Mouse (Mus musculus) midbrain, embryonic 13.5 days (tissue): Measurements from ENCODE around the gene Fbxo24. TPM values are rescaled to one million over a fixed set of nuclear protein-coding genes. Genes with fewer than 3 reads are reported as not detected.
A peak's percentile ranks its signal among the peaks of the same experiment; 100 is the strongest.

ENCODE experiments used
- ATAC-seq: fragments of 200-750 bp; cut with Nextera tagmentation; 2 replicates; pipeline ENCODE4 v1.8.0; 2017; ENCODE audit warnings: mild to moderate bottlenecking, moderate TSS enrichment, moderate library complexity
- H3K27ac ChIP-seq: fragments of 300-500 bp; sonication (generic); 2 replicates; pipeline ENCODE4 v1.5.1; 2015; ENCODE audit warnings: inconsistent platforms, mild to moderate bottlenecking, moderate library complexity
- H3K27me3 ChIP-seq: fragments of 300-500 bp; sonication (generic); 2 replicates; pipeline ENCODE4 v1.6.1; 2015; ENCODE audit warnings: mild to moderate bottlenecking, inconsistent platforms
- H3K36me3 ChIP-seq: fragments of 300-500 bp; sonication (generic); 2 replicates; pipeline ENCODE4 v1.6.1; 2015; ENCODE audit warnings: mild to moderate bottlenecking, inconsistent platforms
- H3K4me1 ChIP-seq: fragments of 300-500 bp; sonication (generic); replicated peaks from 2 replicates; pipeline ENCODE4 v1.6.1; 2015; ENCODE audit warnings: inconsistent platforms
- H3K4me2 ChIP-seq: fragments of 300-500 bp; sonication (generic); replicated peaks from 2 replicates; pipeline ENCODE4 v1.6.1; 2015; ENCODE audit warnings: moderate library complexity, mild to moderate bottlenecking, inconsistent platforms
- H3K4me3 ChIP-seq: fragments of 300-500 bp; sonication (generic); replicated peaks from 2 replicates; pipeline ENCODE4 v1.5.1; 2015; ENCODE audit warnings: mild to moderate bottlenecking, inconsistent platforms
- H3K9ac ChIP-seq: fragments of 300-500 bp; sonication (generic); replicated peaks from 2 replicates; pipeline ENCODE4 v1.6.1; 2015; ENCODE audit warnings: mild to moderate bottlenecking, inconsistent platforms
- H3K9me3 ChIP-seq: fragments of 300-500 bp; sonication (generic); 2 replicates; pipeline ENCODE4 v1.6.1; 2016; ENCODE audit warnings: mild to moderate bottlenecking, inconsistent platforms
- WGBS: fragments of 180-500 bp; shearing (Covaris S2); methylation state at CpG from one replicate; pipeline ENCODE4 v1.1.7; 2015; 5-methylcytosine and 5-hydroxymethylcytosine counted together
- polyA plus RNA-seq: library from polyadenylated mRNA; unstranded; fragments of >200 nt; fragmentation: Nextera tagmentation; extraction: Ambion mirVana; gene quantifications from 2 replicates; pipeline ENCODE4 v1.2.1, GENCODE M21; 2015

The Fbxo24 gene
- polyA plus RNA-seq, 1 experiment from 2014 or later: 0.23 TPM

- Histone ChIP-seq H3K27me3 (no peaks in the 10 kb centered on the region), H3K9ac (no peak overlapping the region), H3K36me3 (peaks cover 15% of the 10 kb centered on the region), H3K4me3 (no peak overlapping the region), H3K4me2 (no peak overlapping the region), H3K27ac (no peak overlapping the region), H3K4me1 (peaks cover 34% of the 10 kb centered on the region), H3K9me3 (no peaks in the 10 kb centered on the region)
- WGBS: 92% methylated on average over 2 of the region's 2 CpGs
- ATAC-seq: no peak
Observed at GRCm38 (mm10) chr5:137598100-137598826, 30.5 kb downstream of the Fbxo24 start.

- H3K4me1 ChIP-seq: peaks cover 27% of the 10 kb centered on the region
- WGBS: 95% methylated on average over 6 of the region's 6 CpGs
- no peak overlapping the region for H3K9ac ChIP-seq
- no peaks in the 10 kb centered on the region for H3K9me3 ChIP-seq
- H3K27me3 ChIP-seq: no peaks in the 10 kb centered on the region
- peaks cover 15% of the 10 kb centered on the region for H3K36me3 ChIP-seq
- H3K27ac ChIP-seq: no peak overlapping the region
- no peak for ATAC-seq
- no peak overlapping the region for H3K4me3 ChIP-seq
- H3K4me2 ChIP-seq: no peak overlapping the region
Observed at GRCm38 (mm10) chr5:137597625-137598024, 31.2 kb downstream of the Fbxo24 start.

- no peak overlapping the region for H3K27ac ChIP-seq
- H3K4me1 ChIP-seq: peaks cover 18% of the 10 kb centered on the region
- H3K4me3 ChIP-seq: 0 out of 2 replicates have a peak overlapping the region, but pooled peaks have one; percentile 15
- H3K27me3 ChIP-seq: no peaks in the 10 kb centered on the region
- H3K4me2 ChIP-seq: peak overlapping the region; percentile 38
- ATAC-seq: no peak
- 32% methylated on average over 30 of the region's 30 CpGs for WGBS
- no peak overlapping the region for H3K9ac ChIP-seq
- H3K9me3 ChIP-seq: no peaks in the 10 kb centered on the region
- H3K36me3 ChIP-seq: peaks cover 15% of the 10 kb centered on the region
Observed at GRCm38 (mm10) chr5:137596601-137597261, 32.1 kb downstream of the Fbxo24 start.

DNA sequence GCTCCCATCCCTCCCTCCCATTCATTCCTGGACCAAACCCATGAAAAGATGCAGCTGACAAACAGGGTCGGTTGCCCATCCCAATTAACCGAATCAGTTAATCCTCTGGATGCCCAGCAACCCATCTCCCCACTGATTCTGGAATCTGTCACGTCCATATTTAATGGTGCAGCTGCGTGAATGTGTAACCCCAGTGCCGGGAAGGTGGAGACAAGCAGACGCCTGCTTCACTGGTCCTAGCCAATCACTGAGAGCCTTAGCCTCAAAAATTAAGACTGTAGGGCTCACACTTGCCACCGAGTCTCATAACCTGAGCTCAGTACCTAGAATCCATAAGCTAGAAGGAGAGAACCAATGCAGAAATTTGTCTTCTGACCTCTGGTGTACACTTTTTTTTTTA is 32.9 kb downstream of the Fbxo24 start:
- no peak for ATAC-seq
- H3K27ac ChIP-seq: no peak overlapping the region
- H3K4me1 ChIP-seq: peaks cover 14% of the 10 kb centered on the region
- H3K4me3 ChIP-seq: no peak overlapping the region
- H3K27me3 ChIP-seq: no peaks in the 10 kb centered on the region
- peaks cover 15% of the 10 kb centered on the region for H3K36me3 ChIP-seq
- H3K4me2 ChIP-seq: no peak overlapping the region
- H3K9me3 ChIP-seq: no peaks in the 10 kb centered on the region
- 68% methylated on average over 7 of the region's 7 CpGs for WGBS
- H3K9ac ChIP-seq: no peak overlapping the region

- Histone ChIP-seq H3K4me1 (no peaks in the 10 kb centered on the region), H3K27ac (no peak overlapping the region), H3K36me3 (no peaks in the 10 kb centered on the region), H3K27me3 (no peaks in the 10 kb centered on the region), H3K4me2 (no peak overlapping the region), H3K9ac (no peak overlapping the region), H3K9me3 (no peaks in the 10 kb centered on the region), H3K4me3 (no peak overlapping the region)
- WGBS: 81% methylated on average over 5 of the region's 5 CpGs
- ATAC-seq: no peak
Observed at GRCm38 (mm10) chr5:137590507-137590906, 38.3 kb downstream of the Fbxo24 start.

DNA sequence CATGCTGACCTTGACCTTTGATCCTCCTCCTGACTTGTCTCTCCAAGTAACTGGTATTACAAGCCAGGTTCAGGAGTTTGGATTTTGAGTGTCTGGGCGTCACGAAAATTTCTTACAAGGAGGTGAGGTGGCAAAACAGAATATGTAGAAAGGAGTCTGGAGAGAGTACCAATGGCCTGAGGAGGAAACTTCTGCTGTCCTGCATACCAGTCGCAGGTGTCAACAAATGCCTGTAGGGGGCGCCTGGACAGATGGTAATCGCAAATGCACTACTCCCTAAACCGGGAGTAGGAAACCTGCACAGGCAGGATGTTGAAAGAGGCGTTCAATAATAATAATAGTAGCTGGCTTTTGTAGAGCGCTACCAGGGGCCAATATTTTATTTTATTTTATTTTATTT is 43.8 kb downstream of the Fbxo24 start:
- Histone ChIP-seq H3K9me3 (no peaks in the 10 kb centered on the region), H3K36me3 (no peaks in the 10 kb centered on the region), H3K9ac (no peak overlapping the region), H3K4me3 (no peak overlapping the region), H3K4me1 (peaks cover 17% of the 10 kb centered on the region), H3K27ac (no peak overlapping the region), H3K4me2 (no peak overlapping the region), H3K27me3 (peaks cover 13% of the 10 kb centered on the region)
- no peak for ATAC-seq
- 37% methylated on average over 8 of the region's 8 CpGs for WGBS

- 17% methylated on average over 27 of the region's 27 CpGs for WGBS
- Histone ChIP-seq H3K4me1 (peaks cover 17% of the 10 kb centered on the region), H3K9me3 (no peaks in the 10 kb centered on the region), H3K4me2 (peak overlapping the region; percentile 56), H3K27ac (peak overlapping the region; percentile 73), H3K36me3 (no peaks in the 10 kb centered on the region), H3K4me3 (peak overlapping the region; percentile 35), H3K27me3 (peaks cover 13% of the 10 kb centered on the region), H3K9ac (peak overlapping the region; percentile 67)
- ATAC-seq: peak; percentile 86
Observed at GRCm38 (mm10) chr5:137583670-137584169, 45.1 kb downstream of the Fbxo24 start.

DNA sequence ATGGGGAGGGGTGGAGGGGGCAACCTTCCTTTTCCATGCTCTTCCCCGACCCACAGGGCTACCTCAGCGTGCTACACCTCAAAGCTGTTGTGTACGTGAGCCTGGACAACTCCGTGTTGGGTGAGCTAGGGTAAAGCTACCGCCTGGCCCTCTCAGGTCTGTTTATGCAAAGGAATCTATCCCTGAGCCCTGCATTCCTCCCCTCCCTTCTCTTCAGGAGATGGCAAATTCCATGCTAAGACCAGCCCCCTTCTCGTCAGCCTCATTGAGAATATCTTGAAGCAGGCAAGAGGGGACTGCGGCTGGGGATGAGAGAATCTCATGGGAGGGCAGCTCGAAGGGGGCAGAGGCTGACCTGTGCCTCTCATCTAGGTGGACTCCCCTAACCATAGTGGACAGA is 46.1 kb downstream of the Fbxo24 start:
- 34% methylated on average over 8 of the region's 8 CpGs for WGBS
- Histone ChIP-seq H3K9me3 (no peaks in the 10 kb centered on the region), H3K4me2 (peak overlapping the region; percentile 56), H3K27ac (0 out of 2 replicates have a peak overlapping the region, but pooled peaks have one; percentile 73), H3K36me3 (no peaks in the 10 kb centered on the region), H3K4me1 (peaks cover 17% of the 10 kb centered on the region), H3K4me3 (no peak overlapping the region), H3K27me3 (peaks cover 13% of the 10 kb centered on the region), H3K9ac (peak overlapping the region; percentile 67)
- ATAC-seq: peak; percentile 1; the same call in 1 of the 2 replicates

GRCm38 (mm10) chr5:137580246-137580645 is 48.6 kb downstream of the Fbxo24 start:
- ATAC-seq: no peak
- 85% methylated on average over 6 of the region's 6 CpGs for WGBS

DNA sequence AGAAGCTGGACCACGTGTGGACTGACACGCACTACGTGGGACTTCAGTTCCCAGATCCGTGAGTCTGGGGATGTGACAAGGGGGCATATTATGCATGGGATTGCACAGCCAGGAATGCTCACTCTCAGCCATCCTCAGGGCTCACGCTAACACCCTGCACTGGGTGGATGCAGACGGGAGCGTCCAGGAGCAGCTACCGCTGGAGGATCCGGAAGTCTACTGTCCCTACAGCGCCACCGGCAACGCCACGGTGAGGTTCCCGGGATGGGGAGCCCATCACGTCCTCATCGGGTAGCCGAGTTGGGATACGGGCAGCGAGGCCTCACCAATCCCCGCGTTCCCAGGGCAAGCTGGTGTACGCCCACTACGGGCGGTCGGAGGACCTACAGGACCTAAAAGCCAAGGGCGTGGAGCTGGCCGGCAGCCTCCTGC is 54.3 kb downstream of the Fbxo24 start:
- 6% methylated on average over 27 of the region's 27 CpGs for WGBS
- ATAC-seq: peak; percentile 58; the same call in 1 of the 2 replicates
- peak overlapping the region; percentile 16 for H3K4me3 ChIP-seq
- H3K27me3 ChIP-seq: peaks cover 12% of the 10 kb centered on the region; the same call in 1 of the 2 replicates
- H3K36me3 ChIP-seq: no peaks in the 10 kb centered on the region
- peak overlapping the region; percentile 17 for H3K9ac ChIP-seq
- H3K9me3 ChIP-seq: no peaks in the 10 kb centered on the region
- no peak overlapping the region for H3K27ac ChIP-seq
- peaks cover 7% of the 10 kb centered on the region for H3K4me1 ChIP-seq
- peak overlapping the region; percentile 45 for H3K4me2 ChIP-seq

More at GRCm38 (mm10) chr5:137580246-137580645, 48.6 kb downstream of the Fbxo24 start:
- H3K4me2 ChIP-seq: no peak overlapping the region
- H3K27ac ChIP-seq: no peak overlapping the region
- H3K9me3 ChIP-seq: no peaks in the 10 kb centered on the region
- no peak overlapping the region for H3K4me3 ChIP-seq
- H3K4me1 ChIP-seq: peaks cover 17% of the 10 kb centered on the region
- peaks cover 21% of the 10 kb centered on the region for H3K27me3 ChIP-seq
- H3K9ac ChIP-seq: no peak overlapping the region
- no peaks in the 10 kb centered on the region for H3K36me3 ChIP-seq

DNA sequence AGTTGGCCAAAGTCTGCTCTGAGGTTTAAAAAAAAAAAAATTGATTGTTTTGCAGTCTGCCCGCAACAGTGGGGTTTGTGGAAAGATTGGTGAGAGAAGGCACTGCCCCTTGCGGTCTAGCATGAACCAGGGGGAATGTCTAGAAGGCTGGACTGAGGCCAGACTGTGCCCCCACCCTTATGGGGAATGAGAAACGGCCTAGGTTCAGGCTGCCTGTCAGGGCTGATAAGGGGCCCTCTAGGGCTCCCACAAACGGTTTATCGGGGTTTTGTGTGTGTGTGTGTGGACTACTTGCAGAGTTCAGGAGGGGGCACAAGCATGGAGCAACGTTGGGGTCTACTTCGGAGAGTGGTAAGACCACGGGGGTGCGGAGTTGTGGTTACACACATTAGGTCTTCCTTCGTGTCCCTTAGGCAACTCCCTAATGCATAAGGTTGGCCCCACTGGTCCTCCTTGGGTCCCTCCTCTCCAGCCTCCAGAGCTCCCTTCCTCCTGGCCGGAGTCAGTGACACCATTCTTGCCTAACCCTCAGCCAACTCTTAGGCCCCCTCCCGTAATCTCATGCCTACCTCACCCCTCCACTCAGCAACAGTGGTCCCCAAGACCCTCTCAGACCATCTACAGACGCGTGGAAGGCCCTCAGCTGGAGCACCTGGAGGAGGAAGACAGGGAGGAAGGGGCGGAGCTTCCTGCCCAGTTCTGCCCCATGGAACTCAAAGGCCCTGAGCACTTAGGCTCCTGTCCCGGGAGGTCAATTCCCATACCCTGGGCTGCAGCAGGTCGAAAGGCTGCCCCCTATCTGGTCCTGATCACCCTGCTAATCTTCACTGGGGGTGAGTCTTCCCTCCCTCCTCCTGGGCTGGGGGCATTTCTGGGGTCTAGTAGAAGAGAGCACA is 57.9 kb downstream of the Fbxo24 start:
- Histone ChIP-seq H3K9me3 (no peaks in the 10 kb centered on the region), H3K4me3 (no peak overlapping the region), H3K36me3 (peaks cover 16% of the 10 kb centered on the region; the same call in 1 of the 2 replicates), H3K27me3 (peaks cover 4% of the 10 kb centered on the region; the same call in 1 of the 2 replicates), H3K27ac (no peak overlapping the region), H3K4me2 (no peak overlapping the region), H3K9ac (no peak overlapping the region), H3K4me1 (peaks cover 7% of the 10 kb centered on the region)
- 0 out of 2 replicates have a peak, but pooled peaks have one; percentile 27 for ATAC-seq
- 82% methylated on average over 17 of the region's 17 CpGs for WGBS
